Comparison of ENCODE assay signal across 25 mouse cellular contexts in genomic region chr8:126163954-126164353, GRCm38 (mm10).
"Had no signal": no experiment of that assay in that cellular context is flagged by ENCODE, and none has a peak within 500 bp of the region (broad histone marks: within the 10 kb centered on the region; RNA-seq: fewer than 3 reads in every experiment).

No protein-coding gene starts in this region.

- H3K4me1 ChIP-seq: limb, embryonic 13.5 days had no signal

- ATAC-seq: intestine, embryonic 16.5 days; liver, embryonic 12.5 days had no signal

- H3K4me3 ChIP-seq: heart, adult 2 months; heart, embryonic 13.5 days; heart, embryonic 15.5 days; hindbrain, embryonic 12.5 days; kidney, embryonic 15.5 days; limb, embryonic 13.5 days; limb, embryonic 15.5 days; liver, embryonic 12.5 days had no signal

- H3K4me2 ChIP-seq: heart, embryonic 11.5 days; heart, embryonic 13.5 days; heart, embryonic 15.5 days; hindbrain, embryonic 12.5 days; hindbrain, embryonic 14.5 days; kidney, embryonic 15.5 days; limb, embryonic 13.5 days; limb, embryonic 15.5 days; liver, embryonic 12.5 days had no signal

- DNase-seq: gastrocnemius, postnatal 14 days; gastrocnemius, postnatal 36 days; heart, adult 11 months; heart, adult 2 months; heart, postnatal 14 days; heart, postnatal 36 days; kidney, adult 11 months; kidney, adult 2 months; kidney, adult 9 months; kidney, postnatal 14 days; kidney, postnatal 36 days; layer of hippocampus, postnatal 36 days; left cerebral cortex, postnatal 4 days had no signal

- H3K27me3 ChIP-seq: heart, embryonic 13.5 days; heart, embryonic 15.5 days; hindbrain, embryonic 12.5 days; kidney, embryonic 15.5 days; limb, embryonic 13.5 days; limb, embryonic 15.5 days had no signal

- H3K36me3 ChIP-seq: heart, embryonic 13.5 days; heart, embryonic 15.5 days; hindbrain, embryonic 12.5 days; kidney, embryonic 15.5 days; limb, embryonic 13.5 days; limb, embryonic 15.5 days; liver, embryonic 12.5 days had no signal

- H3K9ac ChIP-seq: heart, embryonic 13.5 days; heart, embryonic 15.5 days; hindbrain, embryonic 12.5 days; hindbrain, embryonic 14.5 days; kidney, embryonic 15.5 days; limb, embryonic 13.5 days; limb, embryonic 15.5 days; liver, embryonic 12.5 days; liver, embryonic 14.5 days had no signal

- H3K27ac ChIP-seq: heart, adult 2 months; heart, embryonic 13.5 days; heart, embryonic 15.5 days; kidney, embryonic 15.5 days; kidney, postnatal 0 days; limb, embryonic 13.5 days; limb, embryonic 15.5 days; liver, embryonic 12.5 days; liver, embryonic 14.5 days had no signal

- H3K9me3 ChIP-seq: heart, embryonic 13.5 days; heart, embryonic 15.5 days; hindbrain, embryonic 12.5 days; kidney, embryonic 15.5 days; limb, embryonic 13.5 days; limb, embryonic 15.5 days; liver, embryonic 12.5 days had no signal
